Mouse (Mus musculus): ENCODE measurements at regions not wholly inside any gene's neighbourhood (a gene's known extent, or its start where the extent isn't known, plus 50 kb on each side); places are given as distances from the start of the nearest gene placed in this dataset.
A peak's percentile ranks its signal among the peaks of the same experiment; 100 is the strongest.

DNA sequence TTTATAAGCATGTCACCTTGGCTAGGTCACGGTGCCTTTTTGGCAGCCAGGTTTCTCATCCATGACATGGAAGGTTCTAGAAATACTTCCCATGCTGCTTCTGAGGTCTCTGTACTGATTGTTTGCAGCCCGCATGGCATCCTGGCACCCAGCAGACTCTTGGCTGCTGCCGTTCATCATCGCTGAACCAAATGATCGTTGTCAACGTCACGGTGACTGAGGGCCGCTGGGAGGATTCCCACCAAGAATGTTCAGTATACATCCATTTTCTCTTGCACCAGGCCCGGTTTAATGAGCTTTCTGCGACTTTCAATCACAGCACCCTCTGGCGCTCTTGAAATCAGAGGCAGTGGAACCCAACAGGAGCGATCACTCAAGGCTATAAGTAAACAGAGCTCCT, 448.1 kb downstream of the Cdh26 start:
- H3K27ac ChIP-seq (ENCODE audit: low read length), result no peak overlapping the region
- H3K9me3 ChIP-seq (ENCODE audit: low read length), result no peaks in the 10 kb centered on the region
- H3K4me3 ChIP-seq (ENCODE audit: low read depth, low read length), result no peak overlapping the region
- no peaks in the 10 kb centered on the region for H3K4me1 ChIP-seq (ENCODE audit: insufficient read depth, low read depth, low read length)
- 88% methylated on average over 12 of the region's 12 CpGs for WGBS
- DNase-seq (ENCODE audit: low spot score) (no peak), ATAC-seq (no peak)
- no peaks in the 10 kb centered on the region for H3K36me3 ChIP-seq (ENCODE audit: insufficient read depth, low read length)
- no peaks in the 10 kb centered on the region for H3K27me3 ChIP-seq (replicated peaks; ENCODE audit: insufficient read depth, low read length)
- no peak overlapping the region for H3K4me2 ChIP-seq (replicated peaks; ENCODE audit: low read depth, low read length)
- H3K9ac ChIP-seq (replicated peaks; ENCODE audit: low read depth), result no peak overlapping the region
- TF ChIP-seq CTCF (IDR thresholded peaks at IDR 0.05) (no peak), EP300 (IDR thresholded peaks at IDR 0.05) (no peak)

DNA sequence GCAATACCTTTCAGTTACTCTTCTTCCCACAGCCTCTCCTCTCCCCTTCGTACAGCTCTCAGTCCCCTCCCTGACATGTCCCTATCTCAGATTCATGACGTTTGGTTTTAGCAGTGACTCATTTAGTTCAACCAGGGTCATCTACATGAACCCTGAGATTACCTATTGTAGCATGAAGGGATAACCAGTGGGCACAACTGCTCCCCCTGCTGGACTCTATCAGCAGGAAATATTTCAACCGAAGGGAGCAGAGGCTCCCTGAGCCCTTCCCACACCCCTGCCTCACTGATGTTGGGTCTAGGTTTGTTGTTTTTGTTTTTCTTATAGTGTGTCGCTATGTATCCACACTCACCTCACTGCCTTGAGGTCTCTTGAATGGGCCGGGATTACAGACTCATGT, 455.4 kb downstream of the Cdh26 start:
- Histone ChIP-seq H3K9ac (replicated peaks; ENCODE audit: low read depth) (no peak overlapping the region), H3K4me1 (ENCODE audit: insufficient read depth, low read depth, low read length) (no peaks in the 10 kb centered on the region), H3K36me3 (ENCODE audit: insufficient read depth, low read length) (no peaks in the 10 kb centered on the region), H3K4me2 (replicated peaks; ENCODE audit: low read depth, low read length) (no peak overlapping the region), H3K27ac (ENCODE audit: low read length) (no peak overlapping the region), H3K9me3 (ENCODE audit: low read length) (no peaks in the 10 kb centered on the region), H3K4me3 (ENCODE audit: low read depth, low read length) (no peak overlapping the region), H3K27me3 (replicated peaks; ENCODE audit: insufficient read depth, low read length) (no peaks in the 10 kb centered on the region)
- TF ChIP-seq CTCF (IDR thresholded peaks at IDR 0.05) (peak; percentile 56), EP300 (IDR thresholded peaks at IDR 0.05) (no peak)
- WGBS, result 45% methylated on average over 5 of the region's 5 CpGs
- ATAC-seq (no peak), DNase-seq (ENCODE audit: low spot score) (no peak)

DNA sequence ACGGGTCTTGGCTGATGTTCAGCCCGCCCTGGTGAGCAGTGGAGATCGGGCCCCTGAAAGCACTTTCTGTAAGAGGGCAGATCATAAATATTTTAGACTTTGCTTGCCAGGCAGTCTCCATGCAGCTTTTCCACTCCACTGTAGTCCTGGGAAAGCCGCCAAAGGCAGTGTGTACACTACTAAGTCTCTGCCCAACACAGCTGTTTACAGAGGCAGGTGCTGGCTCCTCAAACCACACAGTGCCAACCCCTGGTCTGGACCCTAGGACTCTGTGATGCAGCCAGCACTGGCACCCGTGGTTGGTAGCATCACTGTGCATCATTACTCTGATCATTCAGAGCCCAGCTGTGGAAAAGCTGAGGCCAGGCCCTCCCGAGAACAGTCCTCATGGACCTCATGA, 458.4 kb downstream of the Cdh26 start:
- Histone ChIP-seq H3K36me3 (ENCODE audit: insufficient read depth, low read length) (no peaks in the 10 kb centered on the region), H3K4me3 (ENCODE audit: low read depth, low read length) (no peak overlapping the region), H3K4me1 (ENCODE audit: insufficient read depth, low read depth, low read length) (no peaks in the 10 kb centered on the region), H3K27ac (ENCODE audit: low read length) (no peak overlapping the region), H3K9me3 (ENCODE audit: low read length) (no peaks in the 10 kb centered on the region), H3K4me2 (replicated peaks; ENCODE audit: low read depth, low read length) (no peak overlapping the region), H3K9ac (replicated peaks; ENCODE audit: low read depth) (no peak overlapping the region), H3K27me3 (replicated peaks; ENCODE audit: insufficient read depth, low read length) (no peaks in the 10 kb centered on the region)
- 52% methylated on average over 6 of the region's 6 CpGs for WGBS
- TF ChIP-seq EP300 (IDR thresholded peaks at IDR 0.05) (no peak), CTCF (IDR thresholded peaks at IDR 0.05) (no peak)
- DNase-seq (ENCODE audit: low spot score) (peak; percentile 9), ATAC-seq (peak; percentile 26; the same call in 1 of the 2 replicates)

DNA sequence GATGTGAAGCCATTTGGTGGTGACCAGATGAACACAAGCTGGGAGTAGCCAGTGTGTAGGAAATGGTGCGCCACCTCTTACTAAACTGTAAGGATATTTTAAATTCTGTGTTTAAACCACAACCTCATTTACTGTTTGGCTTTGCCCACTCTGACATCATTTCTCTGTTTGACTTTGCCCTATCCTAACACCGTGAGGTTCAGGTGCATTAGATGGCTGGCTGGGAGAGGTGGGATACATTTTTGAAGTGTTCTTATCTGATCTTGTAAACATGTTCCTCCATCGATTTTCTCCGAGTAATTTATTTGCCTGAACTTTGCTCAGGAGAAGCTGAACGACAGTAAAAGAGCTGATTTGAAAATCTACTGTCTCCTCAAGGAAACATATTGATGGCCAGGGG, 472.1 kb downstream of the Cdh26 start:
- TF ChIP-seq CTCF (IDR thresholded peaks at IDR 0.05), result no peak
- no peak for TF ChIP-seq EP300 (IDR thresholded peaks at IDR 0.05)
- H3K4me3 ChIP-seq (ENCODE audit: low read depth, low read length), result no peak overlapping the region
- H3K4me2 ChIP-seq (replicated peaks; ENCODE audit: low read depth, low read length), result no peak overlapping the region
- no peak for ATAC-seq
- H3K27ac ChIP-seq (ENCODE audit: low read length), result no peak overlapping the region
- no peak overlapping the region for H3K9ac ChIP-seq (replicated peaks; ENCODE audit: low read depth)
- no peaks in the 10 kb centered on the region for H3K9me3 ChIP-seq (ENCODE audit: low read length)
- DNase-seq (ENCODE audit: low spot score), result no peak
- no peaks in the 10 kb centered on the region for H3K27me3 ChIP-seq (replicated peaks; ENCODE audit: insufficient read depth, low read length)
- H3K36me3 ChIP-seq (ENCODE audit: insufficient read depth, low read length), result no peaks in the 10 kb centered on the region
- H3K4me1 ChIP-seq (ENCODE audit: insufficient read depth, low read depth, low read length), result no peaks in the 10 kb centered on the region
- 23% methylated on average over 5 of the region's 5 CpGs for WGBS

DNA sequence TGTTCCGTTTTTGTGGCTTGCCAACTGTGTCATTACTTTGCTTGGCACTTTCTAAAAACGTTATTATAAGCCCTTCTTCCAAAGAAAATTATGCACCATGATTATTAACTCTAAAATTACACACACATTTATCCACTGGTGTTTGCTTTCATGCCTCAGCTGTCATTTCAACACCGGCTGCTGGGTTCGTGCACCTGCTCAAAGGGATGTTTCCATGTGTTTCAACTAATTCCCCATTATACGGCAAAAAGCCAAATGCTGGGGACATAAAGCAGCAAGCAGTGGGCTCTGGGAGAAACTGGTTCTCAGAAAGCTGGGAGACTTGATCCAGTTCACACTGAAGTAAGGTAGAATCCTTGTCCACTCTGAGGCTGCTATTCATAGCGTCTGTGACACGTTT, 479.0 kb downstream of the Cdh26 start:
- no peak for TF ChIP-seq CTCF (IDR thresholded peaks at IDR 0.05)
- no peak for TF ChIP-seq EP300 (IDR thresholded peaks at IDR 0.05)
- ATAC-seq (no peak), DNase-seq (ENCODE audit: low spot score) (no peak)
- Histone ChIP-seq H3K4me3 (ENCODE audit: low read depth, low read length) (no peak overlapping the region), H3K9me3 (ENCODE audit: low read length) (no peaks in the 10 kb centered on the region), H3K9ac (replicated peaks; ENCODE audit: low read depth) (no peak overlapping the region), H3K36me3 (ENCODE audit: insufficient read depth, low read length) (no peaks in the 10 kb centered on the region), H3K27me3 (replicated peaks; ENCODE audit: insufficient read depth, low read length) (no peaks in the 10 kb centered on the region), H3K27ac (ENCODE audit: low read length) (no peak overlapping the region), H3K4me2 (replicated peaks; ENCODE audit: low read depth, low read length) (no peak overlapping the region), H3K4me1 (ENCODE audit: insufficient read depth, low read depth, low read length) (no peaks in the 10 kb centered on the region)
- 71% methylated on average over 7 of the region's 7 CpGs for WGBS

DNA sequence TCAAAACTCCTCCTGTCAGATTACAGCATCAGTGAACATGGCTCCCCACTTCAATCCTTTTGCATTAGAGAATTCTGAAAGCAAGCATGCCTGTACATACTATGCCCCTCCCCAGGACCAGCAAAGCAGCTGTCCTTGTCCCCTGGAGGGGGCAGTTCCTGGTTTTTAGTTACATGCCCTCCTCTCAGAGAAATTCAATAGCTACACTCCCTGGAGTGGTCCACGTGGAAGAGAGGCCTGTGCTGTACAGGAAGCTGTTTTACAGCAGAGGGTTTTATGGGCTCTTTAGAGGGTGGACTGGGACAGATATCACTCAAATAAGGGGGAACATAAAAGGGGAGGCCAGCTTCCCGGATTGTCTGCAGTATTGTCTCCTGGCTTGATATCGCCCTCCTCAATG, 481.3 kb downstream of the Cdh26 start:
- DNase-seq (ENCODE audit: low spot score) (no peak), ATAC-seq (no peak)
- 66% methylated on average over 3 of the region's 3 CpGs for WGBS
- H3K27ac ChIP-seq (ENCODE audit: low read length), result no peak overlapping the region
- no peaks in the 10 kb centered on the region for H3K27me3 ChIP-seq (replicated peaks; ENCODE audit: insufficient read depth, low read length)
- TF ChIP-seq EP300 (IDR thresholded peaks at IDR 0.05), result no peak
- no peak for TF ChIP-seq CTCF (IDR thresholded peaks at IDR 0.05)
- no peaks in the 10 kb centered on the region for H3K9me3 ChIP-seq (ENCODE audit: low read length)
- no peak overlapping the region for H3K4me2 ChIP-seq (replicated peaks; ENCODE audit: low read depth, low read length)
- H3K4me1 ChIP-seq (ENCODE audit: insufficient read depth, low read depth, low read length), result no peaks in the 10 kb centered on the region
- no peak overlapping the region for H3K4me3 ChIP-seq (ENCODE audit: low read depth, low read length)
- H3K9ac ChIP-seq (replicated peaks; ENCODE audit: low read depth), result no peak overlapping the region
- no peaks in the 10 kb centered on the region for H3K36me3 ChIP-seq (ENCODE audit: insufficient read depth, low read length)

DNA sequence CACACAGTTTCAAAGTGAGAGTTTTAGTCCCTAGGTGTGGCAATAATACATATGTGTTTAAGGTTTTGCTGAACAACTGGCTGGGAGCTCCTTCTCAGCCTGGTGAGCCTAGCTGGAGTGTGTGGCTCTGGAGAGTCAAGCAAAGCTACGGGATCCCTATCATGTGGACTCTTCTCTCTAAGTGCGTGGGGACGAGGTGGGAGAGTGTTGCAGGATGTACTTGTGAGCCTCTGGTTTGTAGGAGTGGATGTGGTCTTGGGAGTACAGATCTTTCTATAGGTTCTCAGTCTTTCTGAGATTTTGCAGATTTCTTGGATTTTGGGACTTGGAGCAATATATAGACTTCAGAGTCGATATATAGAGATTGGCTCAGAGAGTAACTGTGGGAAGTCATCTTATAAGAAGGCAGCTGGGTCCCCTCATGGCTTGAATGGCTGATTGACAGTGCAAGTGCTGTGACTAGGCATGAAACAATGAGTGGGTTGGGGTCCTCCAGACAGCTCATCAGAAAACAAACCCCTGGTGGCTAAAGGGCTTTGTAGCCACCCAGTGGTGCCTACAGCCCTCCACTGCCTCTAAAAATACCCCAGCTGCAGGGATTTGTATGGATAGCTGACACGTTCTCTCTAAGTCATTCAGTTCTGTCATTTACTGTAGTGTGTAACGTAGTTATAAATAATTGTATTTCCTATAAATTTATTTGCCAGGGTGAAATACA, 486.1 kb downstream of the Cdh26 start:
- no peak overlapping the region for H3K4me3 ChIP-seq (ENCODE audit: low read depth, low read length)
- no peaks in the 10 kb centered on the region for H3K36me3 ChIP-seq (ENCODE audit: insufficient read depth, low read length)
- no peaks in the 10 kb centered on the region for H3K27me3 ChIP-seq (replicated peaks; ENCODE audit: insufficient read depth, low read length)
- DNase-seq (ENCODE audit: low spot score) (no peak), ATAC-seq (no peak)
- H3K27ac ChIP-seq (ENCODE audit: low read length), result no peak overlapping the region
- WGBS, result 73% methylated on average over 6 of the region's 6 CpGs
- H3K4me2 ChIP-seq (replicated peaks; ENCODE audit: low read depth, low read length), result no peak overlapping the region
- H3K9me3 ChIP-seq (ENCODE audit: low read length), result no peaks in the 10 kb centered on the region
- no peak overlapping the region for H3K9ac ChIP-seq (replicated peaks; ENCODE audit: low read depth)
- TF ChIP-seq CTCF (IDR thresholded peaks at IDR 0.05) (no peak), EP300 (IDR thresholded peaks at IDR 0.05) (no peak)
- no peaks in the 10 kb centered on the region for H3K4me1 ChIP-seq (ENCODE audit: insufficient read depth, low read depth, low read length)
